Mouse (Mus musculus) T-helper 17 cell (primary cell): ENCODE measurements around the gene Acadl.

ENCODE experiments used
- in situ Hi-C, 2 experiments: fragments of 300-600 bp; cut with MboI, MseI; formaldehyde crosslinking; loops; 1 replicate in 1 of 2; 2 replicates in 1 of 2; pipeline ENCODE4 v1.15.1; 2025; ENCODE audit warnings: high pct_unique_total_duplicates in 2 of 2

Acadl gene

DNA sequence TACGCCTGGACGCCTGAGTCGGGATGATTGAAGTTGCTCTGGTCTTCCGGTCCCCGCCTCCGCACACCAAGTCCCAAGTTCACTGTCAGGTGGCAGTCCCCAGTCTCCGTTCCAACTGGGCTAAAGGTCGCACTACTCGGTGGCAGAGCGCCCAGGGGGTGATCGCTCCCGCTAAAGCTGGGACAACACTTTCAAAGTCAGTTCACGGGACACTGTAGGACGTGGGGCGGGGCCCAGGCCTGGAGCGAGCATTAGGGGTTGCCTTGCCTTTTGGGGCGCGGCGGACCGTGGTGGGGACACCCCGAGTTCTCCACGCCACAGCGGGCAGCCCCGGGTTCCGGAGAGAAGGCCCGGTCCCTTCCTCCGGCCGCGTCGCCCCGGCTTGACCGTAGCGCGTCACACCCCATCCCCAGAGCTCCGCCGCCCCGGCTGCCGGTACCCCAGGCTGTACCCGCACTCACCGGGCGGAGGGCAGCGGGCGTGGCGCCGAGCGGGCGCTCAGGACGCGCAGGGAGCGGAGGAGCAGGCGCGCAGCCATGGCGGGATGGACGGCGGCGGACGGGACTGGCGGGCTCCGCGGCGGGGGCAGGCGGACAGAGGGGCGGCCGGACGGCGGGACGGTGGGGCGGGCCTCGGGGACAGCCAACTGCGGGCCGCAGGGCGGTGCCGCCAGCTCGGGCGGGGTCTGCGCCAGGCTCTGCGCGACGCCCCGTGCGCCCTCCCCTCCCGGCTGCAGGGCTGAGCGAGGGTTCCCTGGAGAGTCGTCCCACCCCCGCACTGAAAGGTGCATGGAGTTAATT lies at the start of gene Acadl:
Acadl (minus strand) TSS at position 566 of the 800 bp plus-strand sequence.
- in situ Hi-C loops, result no loop called here

DNA sequence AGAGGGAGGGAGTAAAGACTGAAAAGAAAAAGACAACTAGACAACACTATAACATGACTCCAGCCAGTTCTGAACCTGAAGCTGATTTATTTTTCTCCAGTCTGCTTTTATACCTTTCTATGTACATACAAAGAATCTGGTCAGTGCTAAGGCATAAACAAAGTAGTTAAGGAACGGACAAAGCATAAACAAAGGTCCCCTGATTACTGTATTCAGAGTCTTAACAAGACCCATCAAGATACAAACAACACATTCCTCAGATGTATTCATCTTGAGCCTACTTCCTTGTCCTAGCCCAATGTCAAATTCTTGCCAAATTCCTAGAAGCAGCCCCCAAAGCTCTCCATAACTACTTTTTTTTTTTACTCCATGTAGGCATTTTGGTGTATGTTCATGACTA lies 49.2 kb upstream of the Acadl start:
- in situ Hi-C loops, result loop anchor here in 1 of 2 experiments (10.0 kb wide), 1 partner anchor 1542 kb away; no protein-coding TSS in a partner anchor

DNA sequence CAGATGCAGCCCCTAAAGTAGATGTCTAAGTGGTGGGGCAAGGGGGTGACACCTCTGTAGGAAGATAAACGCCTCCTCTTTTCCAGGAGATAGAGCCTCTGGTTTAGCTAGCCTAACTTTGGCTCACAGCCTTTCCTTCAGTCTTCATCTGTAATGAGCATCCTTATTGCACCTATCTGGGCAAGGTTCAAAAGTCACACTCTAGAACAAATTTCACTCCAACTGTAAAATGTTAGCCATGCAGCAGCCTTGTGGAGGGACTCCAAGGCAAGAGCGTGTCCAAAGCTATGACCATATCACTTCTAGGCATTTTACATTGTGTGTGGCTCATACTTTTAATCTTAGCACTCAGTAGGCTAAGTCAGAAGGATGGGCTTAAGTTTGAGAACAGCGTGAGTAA lies 39.5 kb upstream of the Acadl start:
- in situ Hi-C loops, result no loop called here

DNA sequence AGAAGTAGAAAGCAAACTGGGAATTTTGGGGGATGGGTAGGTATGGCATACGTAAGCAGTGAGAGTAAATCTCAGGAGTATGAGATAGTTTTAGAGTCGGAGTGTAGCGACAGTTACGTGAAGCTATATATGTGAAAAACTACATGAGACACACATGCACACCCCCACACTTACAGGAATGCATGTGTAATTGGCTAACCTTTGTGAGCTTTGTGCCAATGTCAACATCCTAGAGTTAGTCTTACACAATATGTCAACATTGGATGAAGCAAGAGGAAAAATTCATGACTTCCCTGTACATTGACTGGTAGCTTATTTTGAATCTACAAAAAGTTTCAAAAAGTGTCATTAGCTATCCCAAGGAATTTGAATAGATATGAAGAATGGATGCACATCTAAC lies 37.9 kb upstream of the Acadl start:
- in situ Hi-C loops, result no loop called here

DNA sequence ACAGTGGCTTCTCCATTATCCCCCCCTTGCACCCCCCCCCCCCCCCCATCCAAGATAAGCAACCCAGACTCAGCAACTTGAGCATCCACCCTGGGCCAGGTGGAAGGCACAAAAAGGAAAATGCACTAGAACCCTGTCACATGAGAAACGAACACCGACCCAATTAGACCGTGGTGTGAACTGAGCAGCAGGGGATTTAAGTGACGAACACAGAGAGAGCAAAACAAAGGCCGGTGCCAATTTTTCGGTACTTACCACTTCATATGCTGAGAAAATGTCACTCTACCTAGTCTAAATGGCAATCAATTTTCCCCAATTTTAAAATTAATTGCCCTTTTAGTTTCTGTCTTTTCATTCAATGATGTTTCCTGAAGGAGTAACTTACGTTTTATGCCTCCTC lies 35.2 kb upstream of the Acadl start:
- in situ Hi-C loops, result loop anchor here in 1 of 2 experiments (5.0 kb wide), 1 partner anchor 94 kb away; no protein-coding TSS in a partner anchor

DNA sequence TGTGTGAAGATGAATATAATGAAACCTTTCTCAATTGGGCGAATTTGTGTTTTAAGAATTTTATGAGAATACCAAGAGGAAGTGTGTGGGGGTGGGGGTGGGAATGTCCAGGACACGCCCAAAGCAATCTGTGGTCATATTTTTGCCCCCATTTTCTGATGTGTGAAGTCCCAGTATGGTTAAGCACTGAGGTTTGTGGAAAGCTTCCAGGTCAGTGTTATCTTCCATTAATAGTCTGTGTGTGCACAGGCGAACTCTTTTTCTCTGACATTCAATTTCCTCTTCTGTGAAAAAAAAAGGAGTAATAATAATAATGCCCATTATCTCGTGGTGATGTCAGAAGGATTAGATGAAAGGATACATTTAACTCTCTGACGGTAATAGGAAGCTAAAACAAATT lies 33.5 kb upstream of the Acadl start:
- in situ Hi-C loops, result loop anchor here in 1 of 2 experiments (5.0 kb wide), 1 partner anchor 96 kb away; no protein-coding TSS in a partner anchor

DNA sequence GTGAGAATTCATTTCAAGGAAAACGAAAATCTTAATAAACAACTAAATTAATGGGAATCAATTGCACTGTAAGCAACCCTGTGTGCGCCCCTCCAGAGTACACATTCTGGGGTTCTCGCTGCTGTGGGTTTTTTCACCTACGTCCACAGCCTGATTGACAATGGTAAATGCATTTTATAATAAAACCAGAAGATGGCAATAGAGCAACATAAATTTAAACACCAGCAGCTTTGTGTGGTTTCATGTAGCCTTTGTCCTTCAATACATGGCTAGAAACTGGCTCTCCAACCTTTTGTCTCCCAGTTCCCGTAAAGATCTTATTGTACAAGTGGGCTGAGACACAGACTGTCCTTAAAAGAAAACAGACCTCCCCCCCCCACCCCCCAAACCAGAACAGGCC lies 33.0 kb upstream of the Acadl start:
- in situ Hi-C loops, result loop anchor here in 1 of 2 experiments (5.0 kb wide), 1 partner anchor 96 kb away; no protein-coding TSS in a partner anchor

DNA sequence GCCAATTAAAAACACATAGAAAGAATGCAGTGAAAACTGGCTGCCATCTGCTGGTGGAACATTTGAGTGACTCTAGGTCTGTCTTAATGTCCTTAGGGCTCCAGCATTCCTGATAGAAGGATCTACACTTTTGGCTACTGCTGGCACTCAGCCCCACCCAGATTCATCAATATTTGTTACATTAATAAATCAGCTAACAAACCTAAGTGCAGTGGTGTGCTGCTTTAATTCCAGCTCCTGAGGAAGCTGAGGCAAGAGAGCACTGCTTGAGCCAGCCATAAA lies 32.7 kb upstream of the Acadl start:
- in situ Hi-C loops, result loop anchor here in 1 of 2 experiments (5.0 kb wide), 1 partner anchor 97 kb away; no protein-coding TSS in a partner anchor

DNA sequence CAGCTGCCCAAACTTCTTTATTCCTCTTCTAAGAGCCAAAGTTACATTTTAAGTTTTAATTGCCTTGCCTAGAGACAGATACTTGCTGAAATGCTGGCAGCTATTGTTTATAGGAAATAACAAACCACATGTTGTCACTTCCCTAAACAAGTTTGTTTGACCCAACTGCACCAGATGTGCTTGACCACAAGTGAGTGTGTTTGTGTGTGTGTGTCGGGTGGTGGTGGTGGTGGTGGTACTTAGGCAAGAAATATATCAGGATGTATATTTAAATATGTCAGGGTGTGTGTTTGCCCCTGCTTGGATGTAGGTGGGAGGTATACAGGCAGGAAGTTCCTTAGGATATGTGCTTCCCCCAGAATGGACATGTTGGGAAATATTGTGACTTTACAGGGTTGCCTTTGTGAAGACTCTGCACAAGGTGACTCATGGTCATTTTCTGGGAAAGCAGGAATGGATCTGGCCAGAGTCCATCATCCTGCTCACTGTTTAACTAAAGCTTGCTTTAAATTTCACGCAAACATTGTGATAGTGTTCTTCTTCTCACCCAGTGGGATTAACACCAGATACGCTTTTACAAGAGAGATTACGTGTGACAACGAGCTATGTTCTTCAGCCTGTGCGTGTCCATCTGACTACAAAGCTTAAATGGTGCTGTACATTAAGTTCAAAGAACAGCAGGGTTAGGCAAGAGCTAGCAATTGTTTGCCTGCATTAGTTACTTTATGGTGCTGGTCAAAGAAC lies 32.2 kb upstream of the Acadl start:
- in situ Hi-C loops, result loop anchor here in 1 of 2 experiments (5.0 kb wide), 1 partner anchor 97 kb away; no protein-coding TSS in a partner anchor

DNA sequence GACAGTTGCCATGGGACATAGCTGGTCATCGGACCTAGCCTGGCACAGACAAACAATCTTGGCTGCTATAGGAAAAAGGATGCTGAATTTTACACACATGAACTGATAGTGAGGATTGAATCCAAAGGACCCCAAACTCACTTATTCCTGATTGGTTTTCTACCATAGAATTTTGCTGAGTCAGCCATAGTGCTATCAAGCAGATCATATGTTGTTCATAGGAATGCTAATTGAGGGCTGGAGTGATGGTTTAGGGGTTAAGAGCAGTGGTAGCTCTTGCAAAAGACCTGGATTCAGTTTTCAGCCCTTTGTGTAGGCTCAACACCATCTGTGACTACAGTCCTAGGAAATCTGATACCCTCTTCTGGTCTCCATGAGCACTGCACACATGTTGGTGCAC lies 24.1 kb upstream of the Acadl start:
- in situ Hi-C loops, result no loop called here

DNA sequence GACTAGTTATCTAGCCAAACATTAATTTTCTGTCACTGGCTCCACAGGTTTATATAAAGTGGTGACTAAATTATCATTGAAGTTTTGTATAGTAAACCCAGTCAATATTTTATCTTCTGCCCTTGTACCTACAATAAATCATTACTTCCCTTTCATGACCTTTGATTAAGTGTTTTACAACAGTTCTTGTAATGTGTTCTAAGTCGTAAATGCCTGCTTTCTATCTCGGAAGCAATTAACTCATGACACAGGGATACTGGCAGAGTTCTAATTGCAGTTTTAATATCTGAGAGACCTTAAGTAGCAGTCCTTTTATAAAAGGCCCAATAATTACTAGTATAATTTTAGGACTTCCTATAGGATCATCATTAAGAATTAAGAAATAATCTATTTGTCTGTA lies 17.1 kb upstream of the Acadl start:
- in situ Hi-C loops, result no loop called here

DNA sequence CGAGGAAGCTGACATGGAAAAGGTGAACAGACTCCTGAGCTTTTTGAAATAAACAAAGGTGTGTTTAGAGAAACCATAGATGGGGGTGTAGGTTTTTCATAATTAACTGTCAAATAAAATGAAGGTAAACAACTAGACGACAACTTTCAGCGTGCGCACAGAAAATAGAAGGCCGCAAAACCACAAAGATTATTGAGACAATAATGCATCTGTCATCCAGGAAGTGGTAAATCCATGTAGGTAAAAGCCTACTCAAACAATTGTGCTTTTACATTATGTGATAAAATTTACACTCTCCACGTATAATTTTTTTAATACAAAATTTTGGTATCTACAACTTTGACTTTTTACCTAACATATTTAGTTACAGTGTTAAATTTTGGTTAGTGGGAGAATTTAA lies 11.7 kb upstream of the Acadl start:
- in situ Hi-C loops, result no loop called here

DNA sequence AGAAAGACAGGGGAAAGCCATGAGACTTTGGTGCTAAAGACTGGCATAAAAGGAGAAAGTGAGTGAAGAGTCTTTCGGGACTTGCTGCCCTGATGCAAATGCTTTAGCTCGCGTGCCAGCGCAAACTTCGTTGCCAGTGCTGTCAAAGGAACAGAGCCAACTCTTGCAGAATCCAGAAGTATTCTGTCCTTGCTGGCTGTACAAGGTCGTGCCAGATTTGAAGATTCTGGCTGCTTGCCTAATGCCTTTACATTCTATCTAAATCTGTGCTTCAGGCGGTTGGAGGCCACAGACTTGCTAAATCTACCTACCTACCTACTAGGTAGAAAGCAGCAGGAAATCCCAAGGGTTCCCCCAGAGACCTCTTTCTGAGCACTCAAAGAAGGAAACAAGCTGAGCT lies 8.5 kb upstream of the Acadl start:
- in situ Hi-C loops, result no loop called here

DNA sequence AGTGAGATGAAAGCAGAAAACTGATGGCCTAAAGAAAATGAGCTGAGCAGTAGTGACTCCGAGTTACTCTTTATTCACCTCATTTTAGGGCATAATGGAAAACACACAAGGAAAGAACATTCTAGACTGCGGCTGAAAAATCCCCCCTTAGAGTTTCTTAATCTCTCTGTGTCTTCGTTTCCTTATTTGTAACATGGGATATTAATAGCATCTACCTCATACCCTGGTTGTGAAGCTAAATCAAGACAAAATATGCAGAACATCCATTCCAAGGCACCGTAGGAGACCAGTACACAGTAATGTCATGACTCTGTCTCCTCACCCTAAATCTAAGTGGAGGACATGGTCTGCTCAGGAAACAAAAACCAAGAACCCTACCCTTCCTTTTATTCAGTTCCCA lies 2.6 kb upstream of the Acadl start:
- in situ Hi-C loops, result no loop called here

DNA sequence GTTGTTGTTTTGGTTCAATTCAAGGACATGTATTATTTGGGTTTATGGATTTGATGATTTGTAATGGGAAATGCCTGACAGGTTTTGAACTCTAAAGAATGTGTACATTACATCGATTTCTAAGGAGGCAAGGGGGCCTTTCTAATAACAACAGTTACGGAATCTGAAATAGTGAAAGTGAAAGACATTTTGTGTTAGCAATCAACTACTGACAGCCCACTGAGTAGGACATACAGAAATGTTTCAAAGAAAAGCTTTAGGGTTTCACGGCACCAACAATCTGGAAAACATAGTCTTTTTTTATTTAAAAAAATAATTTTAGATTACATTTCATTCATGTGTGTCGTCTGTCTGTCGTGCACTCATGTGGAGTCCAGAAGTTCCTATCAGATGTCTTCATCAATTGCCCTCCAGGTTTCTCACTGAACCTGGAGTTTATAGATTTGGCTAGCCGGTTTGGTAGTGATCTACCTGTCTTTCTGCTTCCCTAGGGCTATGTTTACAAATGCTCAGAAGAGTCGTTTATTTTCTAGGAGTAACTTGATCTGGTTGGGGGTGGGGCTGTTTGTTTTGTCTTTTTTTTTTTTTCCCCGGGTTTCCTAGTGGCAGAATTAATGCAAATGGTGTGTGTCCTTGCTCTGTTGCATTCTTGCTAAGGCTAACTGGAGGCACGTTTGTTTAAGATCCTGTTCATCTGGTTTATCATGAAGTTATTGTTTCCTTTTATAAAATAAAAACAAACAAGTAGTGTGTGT lies 841 bp upstream of the Acadl start:
- in situ Hi-C loops, result no loop called here

DNA sequence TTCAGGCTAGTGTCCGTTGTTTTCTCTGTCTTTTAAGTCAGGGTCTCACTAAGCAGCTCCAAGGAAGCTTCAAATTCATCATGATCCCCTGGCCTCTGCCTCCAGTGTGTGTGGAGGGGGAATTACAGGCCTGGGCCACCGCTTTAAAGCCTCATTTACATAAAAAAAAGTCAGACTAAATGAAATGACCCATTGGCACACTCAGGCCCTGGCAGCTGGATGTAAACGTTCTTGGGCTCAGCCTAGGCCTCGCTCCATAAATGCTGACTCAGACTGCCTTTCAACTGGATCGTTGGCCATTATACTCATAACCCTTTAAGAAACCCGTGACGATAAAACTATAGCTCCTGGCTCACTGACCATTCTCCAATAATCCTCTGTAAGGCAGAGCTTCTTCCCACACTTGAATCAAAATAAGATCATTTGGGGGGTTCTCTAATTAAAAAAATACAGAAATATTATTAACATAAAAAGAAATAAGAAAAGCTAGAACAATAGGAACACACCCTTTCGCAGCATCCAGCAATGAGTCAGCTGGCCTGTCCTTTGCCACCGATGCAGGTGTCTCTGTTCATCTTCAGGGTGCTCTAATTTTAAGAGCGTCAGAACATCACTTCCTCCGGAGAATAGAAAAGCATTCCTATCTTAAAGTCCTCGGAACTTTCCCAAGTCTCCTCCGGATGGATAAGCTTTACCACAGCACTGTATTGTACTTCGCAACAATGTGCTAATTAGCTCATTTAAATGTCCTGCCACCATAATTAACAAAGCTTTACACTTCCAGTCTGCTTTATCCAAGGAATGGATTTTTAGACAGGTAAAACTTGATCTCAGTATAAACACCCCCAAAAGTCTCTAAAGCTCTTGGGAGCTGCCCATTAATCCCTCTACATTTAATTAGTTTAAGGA lies 1.1 kb downstream of the Acadl start:
- in situ Hi-C loops, result no loop called here

DNA sequence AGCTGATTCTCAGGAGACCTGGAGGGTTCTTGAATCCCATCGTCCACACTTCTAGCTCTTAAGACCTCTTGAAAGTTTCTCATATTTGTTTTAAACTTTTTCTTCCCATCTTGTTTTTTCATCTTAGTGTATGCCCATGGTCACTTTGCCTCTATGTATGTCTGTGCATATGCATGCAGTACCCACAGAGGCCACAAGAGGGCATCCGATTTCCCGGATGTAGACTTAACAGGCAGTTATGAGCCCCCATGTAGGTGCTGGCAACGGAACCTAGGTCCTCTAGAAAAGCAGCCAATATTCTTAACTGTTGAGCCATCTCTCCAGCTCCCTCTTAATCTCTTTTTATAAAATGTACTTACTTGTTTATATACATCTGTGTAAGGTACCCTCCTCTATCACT lies 15.6 kb downstream of the Acadl start:
- in situ Hi-C loops, result loop anchor here in 1 of 2 experiments (25.0 kb wide), 1 partner anchor 735 kb away; no protein-coding TSS in a partner anchor

DNA sequence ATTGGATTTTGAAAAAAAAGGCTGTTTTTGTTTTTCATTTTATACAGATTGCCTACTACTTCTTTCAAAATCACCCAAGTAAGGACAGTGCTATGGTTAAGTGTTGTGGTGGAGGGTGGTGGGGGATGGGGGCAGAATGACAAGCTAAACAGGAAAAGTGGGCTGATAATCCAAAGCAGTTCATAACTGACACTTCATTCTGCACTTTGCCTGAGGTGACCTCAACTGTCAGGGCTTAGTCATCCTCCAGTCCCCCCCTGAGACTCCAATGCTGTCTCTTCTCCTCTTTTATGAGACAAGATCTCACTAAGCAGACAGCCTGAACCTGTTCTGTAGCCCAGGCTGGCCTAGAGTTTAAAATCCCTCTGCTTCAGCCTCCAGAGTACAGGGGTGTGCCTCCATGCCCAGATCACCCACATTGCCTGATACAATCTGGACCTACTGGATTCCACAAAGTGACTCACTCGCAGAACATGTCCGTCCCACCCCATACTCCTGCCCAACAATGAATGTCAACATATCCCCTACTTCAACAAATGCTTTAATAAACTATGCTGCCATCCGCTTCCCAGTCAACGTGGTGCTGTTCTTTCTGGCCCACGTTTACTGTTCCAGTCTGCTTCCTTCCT lies 17.3 kb downstream of the Acadl start:
- in situ Hi-C loops, result loop anchor here in 1 of 2 experiments (25.0 kb wide), 1 partner anchor 734 kb away; no protein-coding TSS in a partner anchor

DNA sequence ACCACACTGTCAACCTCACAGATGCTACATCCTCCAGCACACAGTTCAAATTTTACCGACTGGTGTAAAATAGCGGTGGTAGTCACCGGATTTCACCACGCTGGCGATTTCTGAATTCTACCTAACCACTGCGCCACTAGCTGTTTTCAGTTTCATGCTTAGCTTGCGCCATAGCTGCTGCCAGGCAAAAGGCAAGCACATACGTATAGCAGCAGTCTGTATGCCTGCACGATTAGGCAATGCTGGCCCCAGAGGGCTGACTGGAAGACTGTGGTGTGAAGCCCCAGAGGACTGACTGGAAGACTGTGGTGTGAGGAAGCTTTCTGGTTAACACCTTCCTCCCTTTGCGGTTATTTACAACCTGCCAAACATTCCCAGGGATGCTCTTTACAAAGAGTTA lies 21.1 kb downstream of the Acadl start:
- in situ Hi-C loops, result loop anchor here in 1 of 2 experiments (25.0 kb wide), 1 partner anchor 730 kb away; no protein-coding TSS in a partner anchor

DNA sequence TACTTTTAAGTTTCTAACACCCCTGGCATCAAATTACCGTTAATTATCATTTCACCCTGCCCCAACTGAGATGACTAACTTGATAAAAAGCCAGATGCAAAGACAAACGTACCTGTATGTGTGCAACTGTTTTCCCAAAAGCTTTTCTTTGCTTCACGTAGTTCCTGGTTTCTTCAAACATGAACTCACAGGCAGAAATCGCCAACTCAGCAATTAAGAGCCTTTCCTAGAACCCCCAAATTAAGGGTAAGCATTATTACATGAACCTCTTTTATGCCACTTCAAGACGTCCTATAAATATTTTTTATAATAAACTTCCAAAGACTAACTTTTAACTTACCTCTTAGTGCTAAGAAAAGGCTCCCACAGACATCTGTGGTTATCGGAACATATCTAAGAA lies 21.6 kb downstream of the Acadl start:
- in situ Hi-C loops, result loop anchor here in 1 of 2 experiments (25.0 kb wide), 1 partner anchor 729 kb away; no protein-coding TSS in a partner anchor
